Mouse (Mus musculus) hindbrain, embryonic 16.5 days (tissue): Measurements from ENCODE around the gene Fam180a. TPM values are rescaled to one million over a fixed set of nuclear protein-coding genes. Genes with fewer than 3 reads are reported as not detected.
"Not testable (repeated sequence)": the region's sequence is repeated elsewhere in the genome, so short reads cannot be mapped to it uniquely, and the experiment has no call there.

Experiments used
- ATAC-seq: fragments of 200-750 bp; cut with Nextera tagmentation; 2 replicates; pipeline ENCODE4 v1.8.0; 2017; ENCODE audit warnings: moderate TSS enrichment, moderate library complexity
- H3K27ac ChIP-seq: fragments of 300-500 bp; sonication (generic); 2 replicates; pipeline ENCODE4 v1.5.1; 2014; ENCODE audit warnings: low read depth, mild to moderate bottlenecking, control low read depth, low read length, moderate library complexity
- H3K27me3 ChIP-seq: fragments of 300-500 bp; sonication (generic); replicated peaks from 2 replicates; pipeline ENCODE4 v1.6.1; 2014; ENCODE audit warnings: low read length; ENCODE audit not compliant: control insufficient read depth, insufficient read depth
- H3K36me3 ChIP-seq: fragments of 300-500 bp; sonication (generic); 2 replicates; pipeline ENCODE4 v1.6.1; 2014; ENCODE audit warnings: mild to moderate bottlenecking, low read length, moderate library complexity, mixed read lengths; ENCODE audit not compliant: control insufficient read depth, insufficient read depth
- H3K4me1 ChIP-seq: fragments of 300-500 bp; sonication (generic); 2 replicates; pipeline ENCODE4 v1.6.1; 2014; ENCODE audit warnings: low read depth, low read length; ENCODE audit not compliant: control insufficient read depth, insufficient read depth
- H3K4me2 ChIP-seq: fragments of 300-500 bp; sonication (generic); 2 replicates; pipeline ENCODE4 v1.6.1; 2014; ENCODE audit warnings: mild to moderate bottlenecking, low read length, control low read depth, moderate library complexity
- H3K4me3 ChIP-seq: fragments of 300-500 bp; sonication (generic); 2 replicates; pipeline ENCODE4 v1.5.1; 2014; ENCODE audit warnings: mild to moderate bottlenecking, low read length, control low read depth, moderate library complexity
- H3K9ac ChIP-seq: fragments of 300-500 bp; sonication (generic); 2 replicates; pipeline ENCODE4 v1.6.1; 2014; ENCODE audit warnings: low read depth, mild to moderate bottlenecking, control low read depth, low read length, moderate library complexity
- H3K9me3 ChIP-seq: fragments of 300-500 bp; sonication (generic); 2 replicates; pipeline ENCODE4 v1.6.1; 2014; ENCODE audit warnings: mild to moderate bottlenecking, low read length, moderate library complexity; ENCODE audit not compliant: control insufficient read depth
- WGBS: fragments of 180-500 bp; shearing (Covaris S2); extraction: QIAGEN DNeasy Blood & Tissue Kit; methylation state at CpG from one replicate; pipeline ENCODE4 v1.1.7; 2014; 5-methylcytosine and 5-hydroxymethylcytosine counted together
- polyA plus RNA-seq: library from polyadenylated mRNA; unstranded; fragments of >200 nt; fragmentation: Nextera tagmentation; extraction: Ambion mirVana; gene quantifications from 2 replicates; pipeline ENCODE4 v1.2.1, GENCODE M21; 2015

The Fam180a gene
- polyA plus RNA-seq = 2.3 and 2.4 TPM in 2 replicates

DNA sequence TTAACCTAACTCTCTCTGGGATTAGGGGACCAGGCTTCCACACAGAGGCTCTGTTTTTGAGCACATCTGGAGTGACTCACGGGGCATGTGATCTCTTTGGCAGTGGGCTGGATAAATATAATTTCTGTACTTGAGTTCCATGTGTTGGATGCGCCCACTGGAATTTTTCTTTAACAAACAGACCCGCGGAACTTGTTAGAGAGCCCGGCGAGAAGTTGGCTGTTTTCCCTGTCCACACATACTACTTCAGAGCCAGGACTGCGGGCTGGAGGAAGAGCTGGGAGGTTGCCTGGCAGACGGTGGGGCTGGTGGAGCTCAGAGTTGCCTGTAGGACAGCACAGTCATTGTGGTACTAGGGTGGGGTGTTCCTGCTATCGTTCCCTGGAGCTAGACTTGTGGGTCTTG is at the start of gene Fam180a:
TSS of gene Fam180a (minus strand) at position 31 of the 405 bp plus-strand sequence.
- no peak for ATAC-seq
- no peak within 1 kb of the TSS for H3K4me2 ChIP-seq
- H3K27ac ChIP-seq = no peak within 1 kb of the TSS
- no peak within 1 kb of the TSS for H3K9ac ChIP-seq
- WGBS = 74% methylated on average over 9 of the region's 9 CpGs
- no peaks in the 10 kb centered on the region for H3K27me3 ChIP-seq
- H3K4me1 ChIP-seq = no peaks in the 10 kb centered on the region
- no peak within 1 kb of the TSS for H3K4me3 ChIP-seq
- H3K9me3 ChIP-seq = no peaks in the 10 kb centered on the region
- no peaks in the 10 kb centered on the region for H3K36me3 ChIP-seq

DNA sequence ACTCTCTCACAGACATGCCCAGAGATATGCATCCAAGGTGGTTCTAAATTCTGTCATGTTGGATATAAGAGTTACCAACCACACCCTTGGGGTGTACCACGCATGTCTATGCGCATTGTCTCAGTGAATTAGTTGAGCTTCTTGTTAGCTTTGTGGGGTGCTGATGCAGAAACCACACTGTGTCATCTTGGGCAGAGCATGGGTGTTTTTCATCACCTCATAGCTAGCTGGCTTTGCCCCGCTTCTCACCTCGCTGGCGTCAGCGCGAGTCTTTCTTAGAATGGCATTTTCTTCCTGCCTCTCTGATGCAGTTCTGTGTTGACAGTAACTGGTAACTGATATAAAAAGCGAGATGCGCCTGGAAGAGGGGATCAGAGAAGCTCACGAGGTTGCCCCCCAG is 48.1 kb upstream of the Fam180a start:
- H3K27ac ChIP-seq = no peak overlapping the region
- H3K36me3 ChIP-seq = no peaks in the 10 kb centered on the region
- no peaks in the 10 kb centered on the region for H3K27me3 ChIP-seq
- no peak overlapping the region for H3K4me2 ChIP-seq
- H3K4me1 ChIP-seq = no peaks in the 10 kb centered on the region
- no peak overlapping the region for H3K4me3 ChIP-seq
- ATAC-seq = no peak
- WGBS = 91% methylated on average over 10 of the region's 10 CpGs
- no peaks in the 10 kb centered on the region for H3K9me3 ChIP-seq
- H3K9ac ChIP-seq = no peak overlapping the region

DNA sequence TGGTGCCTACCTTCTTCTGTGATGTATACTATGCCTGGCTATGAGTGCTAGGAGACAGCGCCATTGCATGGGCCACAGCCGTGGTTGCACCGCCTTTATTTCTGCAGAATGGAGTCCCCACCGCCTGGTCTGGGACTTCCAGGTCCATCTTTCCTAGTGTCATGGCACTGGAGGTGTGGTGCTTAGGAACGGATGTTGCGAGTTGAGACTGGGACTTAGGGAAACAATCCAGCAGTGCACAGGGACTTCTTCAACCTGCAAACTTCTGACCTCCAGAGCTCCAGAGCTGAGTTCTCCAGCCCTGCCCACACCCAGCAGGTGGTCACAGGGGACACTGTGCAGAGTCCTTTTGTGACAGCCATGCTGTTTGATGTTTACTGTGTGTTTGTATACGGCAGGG is 44.4 kb upstream of the Fam180a start:
- Histone ChIP-seq H3K9ac (no peak overlapping the region), H3K27me3 (no peaks in the 10 kb centered on the region), H3K27ac (no peak overlapping the region), H3K4me2 (no peak overlapping the region), H3K4me3 (no peak overlapping the region), H3K4me1 (no peaks in the 10 kb centered on the region), H3K9me3 (0 out of 2 replicates have a peak, but pooled peaks cover 3% of the 10 kb centered on the region), H3K36me3 (no peaks in the 10 kb centered on the region)
- WGBS = 92% methylated on average over 7 of the region's 7 CpGs
- no peak for ATAC-seq

DNA sequence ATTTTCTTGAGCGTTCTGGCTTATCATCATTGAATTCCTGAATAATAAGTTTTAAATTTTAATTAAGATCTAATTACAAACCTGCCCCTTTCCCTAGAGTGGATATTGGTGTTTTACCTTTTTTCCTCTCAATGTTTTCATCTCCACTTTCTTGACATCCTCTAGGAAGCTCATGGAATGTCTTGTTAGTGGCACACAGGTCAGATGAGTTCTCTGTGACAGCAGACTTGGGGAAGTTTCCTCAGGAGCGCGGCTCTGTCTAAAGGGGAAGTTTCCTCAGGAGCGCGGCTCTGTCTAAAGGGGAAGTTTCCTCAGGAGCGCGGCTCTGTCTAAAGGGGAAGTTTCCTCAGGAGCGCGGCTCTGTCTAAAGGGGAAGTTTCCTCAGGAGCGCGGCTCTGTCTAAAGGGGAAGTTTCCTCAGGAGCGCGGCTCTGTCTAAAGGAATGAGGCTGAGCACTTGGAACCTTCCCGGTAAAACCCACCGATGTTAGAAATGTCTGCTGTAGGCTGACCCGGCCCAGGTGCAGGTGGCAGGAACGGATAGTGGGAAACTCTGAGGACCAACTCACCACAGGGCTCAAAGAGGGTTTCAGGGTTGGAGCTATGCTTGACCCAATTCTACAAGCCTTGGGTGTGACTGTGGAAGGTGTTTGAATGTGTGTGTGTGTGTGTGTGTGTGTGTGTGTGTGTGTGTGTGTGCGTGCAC is 43.8 kb upstream of the Fam180a start:
- H3K9ac ChIP-seq, H3K9me3 ChIP-seq, ATAC-seq, H3K36me3 ChIP-seq, H3K4me2 ChIP-seq, H3K4me1 ChIP-seq, H3K27ac ChIP-seq, H3K27me3 ChIP-seq, H3K4me3 ChIP-seq: not testable (repeated sequence)
- WGBS = 91% methylated on average over 15 of the region's 18 CpGs

DNA sequence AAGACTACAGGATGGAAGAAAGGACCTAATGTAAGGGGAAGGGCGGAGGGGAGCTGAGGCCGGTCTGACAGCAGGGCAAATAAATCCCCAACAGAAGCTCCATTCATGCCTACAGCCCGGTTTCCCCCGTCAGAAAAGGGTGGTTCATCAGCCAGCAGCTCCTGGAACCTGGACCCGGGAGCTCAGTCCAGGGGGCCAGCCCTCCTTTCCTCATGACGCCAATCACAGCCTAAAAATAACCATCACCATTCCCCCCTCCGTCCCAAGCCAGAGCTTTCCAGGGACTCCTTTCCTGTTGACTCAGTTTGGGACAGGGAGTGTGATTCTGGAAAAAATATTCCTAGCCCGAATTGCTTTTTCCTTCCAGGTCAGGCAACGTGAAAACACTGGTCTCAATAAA is 36.7 kb upstream of the Fam180a start:
- ATAC-seq = no peak
- WGBS = 69% methylated on average over 9 of the region's 9 CpGs
- no peaks in the 10 kb centered on the region for H3K36me3 ChIP-seq
- no peak overlapping the region for H3K9ac ChIP-seq
- no peak overlapping the region for H3K4me3 ChIP-seq
- no peak overlapping the region for H3K4me2 ChIP-seq
- H3K9me3 ChIP-seq = 0 out of 2 replicates have a peak, but pooled peaks cover 3% of the 10 kb centered on the region
- no peak overlapping the region for H3K27ac ChIP-seq
- no peaks in the 10 kb centered on the region for H3K4me1 ChIP-seq
- no peaks in the 10 kb centered on the region for H3K27me3 ChIP-seq

DNA sequence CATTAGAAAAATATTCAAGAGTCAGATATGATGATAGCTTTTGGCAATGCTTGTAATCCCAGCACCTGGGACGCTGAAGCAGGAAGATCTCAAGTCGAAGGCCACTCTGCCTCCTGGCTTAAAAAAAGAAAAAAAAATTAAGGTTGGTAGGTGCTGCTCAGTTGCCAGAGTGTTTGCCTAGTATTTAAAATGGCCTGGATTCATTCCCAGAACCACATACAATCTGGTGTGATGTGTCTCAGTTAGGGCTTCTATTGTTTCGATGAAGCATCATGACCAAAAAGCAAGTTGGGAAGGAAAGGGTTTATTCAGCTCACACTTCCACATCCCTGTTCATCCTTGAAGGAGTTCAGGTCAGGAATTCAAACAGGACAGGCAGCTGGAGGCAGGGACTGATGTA is 29.4 kb upstream of the Fam180a start:
- no peak for ATAC-seq
- WGBS = 84% methylated on average over 3 of the region's 3 CpGs
- H3K27ac ChIP-seq = no peak overlapping the region

DNA sequence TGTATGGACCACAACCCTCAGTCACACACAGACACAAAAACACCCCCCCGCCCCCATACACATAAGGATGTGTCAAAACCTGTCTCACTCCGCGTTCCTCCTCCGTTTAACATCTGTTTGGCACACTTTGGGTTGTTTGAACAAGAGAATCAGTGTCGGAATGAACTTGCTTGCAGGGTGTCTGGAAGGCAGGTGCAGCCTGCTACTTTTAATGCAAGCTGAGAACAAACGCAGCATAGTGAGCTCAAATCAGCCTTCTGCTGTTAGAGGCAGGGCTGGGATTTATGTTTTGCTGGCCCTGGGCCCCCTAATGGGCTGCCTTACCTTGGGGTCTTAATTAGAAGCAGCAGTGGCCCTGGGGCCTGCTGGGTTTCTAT is 28.7 kb upstream of the Fam180a start:
- Histone ChIP-seq H3K9ac (no peak overlapping the region), H3K27ac (no peak overlapping the region), H3K36me3 (no peaks in the 10 kb centered on the region), H3K4me3 (no peak overlapping the region), H3K9me3 (no peaks in the 10 kb centered on the region), H3K4me1 (peaks cover 4% of the 10 kb centered on the region), H3K27me3 (no peaks in the 10 kb centered on the region), H3K4me2 (no peak overlapping the region)
- 12% methylated on average over 6 of the region's 6 CpGs for WGBS
- ATAC-seq = peak; percentile 57; the same call in 1 of the 2 replicates

More for the DNA sequence above, 29.4 kb upstream of the Fam180a start:
- H3K4me3 ChIP-seq = no peak overlapping the region
- H3K9ac ChIP-seq = no peak overlapping the region
- peaks cover 4% of the 10 kb centered on the region for H3K4me1 ChIP-seq
- no peak overlapping the region for H3K4me2 ChIP-seq
- H3K27me3 ChIP-seq = no peaks in the 10 kb centered on the region
- no peaks in the 10 kb centered on the region for H3K9me3 ChIP-seq
- no peaks in the 10 kb centered on the region for H3K36me3 ChIP-seq

DNA sequence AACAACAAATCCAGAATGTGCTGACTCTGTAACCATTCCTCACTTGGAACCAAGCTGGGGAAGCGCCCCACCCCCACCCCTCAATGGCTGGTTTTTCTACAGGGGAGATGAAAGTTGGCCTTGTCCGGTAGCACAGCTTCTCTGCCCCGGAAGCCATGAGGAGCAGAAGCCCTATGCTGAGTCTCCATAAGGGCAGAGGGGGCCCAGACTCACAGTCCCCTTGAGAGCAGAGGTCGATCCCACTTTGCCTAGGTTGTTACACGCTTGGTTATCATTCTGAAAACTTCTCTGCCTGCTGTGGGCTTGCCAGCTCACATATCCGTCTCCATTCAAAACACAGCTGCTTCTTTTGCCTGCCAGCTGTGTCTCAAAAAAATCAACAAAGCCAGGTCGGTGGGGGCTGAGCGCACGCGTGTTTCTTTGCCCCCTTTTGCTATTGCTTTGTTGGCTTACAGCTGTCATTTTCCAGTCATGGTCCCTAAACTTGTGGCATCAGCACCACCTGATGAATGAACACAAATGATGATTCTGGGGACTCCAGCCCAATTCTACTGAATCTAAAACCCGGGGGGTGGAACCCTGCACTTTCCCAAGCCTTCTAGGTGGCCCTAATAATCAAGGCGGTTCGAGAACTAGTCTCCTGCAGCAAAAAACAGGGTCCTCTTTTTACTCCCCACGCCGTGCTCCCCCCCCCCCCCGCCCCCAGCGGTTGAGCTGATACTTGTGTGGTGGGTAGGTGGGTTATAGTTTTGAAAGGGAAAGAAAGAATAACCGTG is 28.1 kb upstream of the Fam180a start:
- Histone ChIP-seq H3K4me3 (no peak overlapping the region), H3K4me2 (peak overlapping the region; percentile 4; the same call in 1 of the 2 replicates), H3K27me3 (no peaks in the 10 kb centered on the region), H3K36me3 (no peaks in the 10 kb centered on the region), H3K4me1 (peaks cover 4% of the 10 kb centered on the region), H3K27ac (no peak overlapping the region), H3K9ac (no peak overlapping the region), H3K9me3 (no peaks in the 10 kb centered on the region)
- ATAC-seq = no peak
- 7% methylated on average over 18 of the region's 18 CpGs for WGBS

DNA sequence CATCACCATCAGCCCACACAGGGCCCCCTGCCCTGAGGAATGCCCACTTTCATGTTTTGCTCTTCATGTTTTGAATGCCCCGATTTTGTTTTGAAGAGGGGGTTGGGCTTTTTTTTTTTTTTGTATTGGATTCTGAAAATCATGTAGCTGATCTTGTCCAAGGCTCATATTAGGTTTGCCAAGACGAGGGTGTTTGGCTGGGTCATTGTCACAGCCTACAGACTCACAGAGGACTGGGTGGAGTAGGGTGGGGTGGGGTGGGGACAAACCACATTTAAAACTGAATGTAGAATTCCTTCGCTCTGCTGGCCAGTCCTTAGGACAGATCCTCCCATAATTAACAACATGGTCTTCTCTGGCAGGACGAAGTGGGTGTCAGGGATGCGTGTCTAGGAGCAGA is 27.5 kb upstream of the Fam180a start:
- Histone ChIP-seq H3K4me3 (no peak overlapping the region), H3K4me2 (no peak overlapping the region), H3K27ac (no peak overlapping the region), H3K4me1 (peaks cover 4% of the 10 kb centered on the region), H3K9me3 (no peaks in the 10 kb centered on the region), H3K9ac (no peak overlapping the region), H3K36me3 (no peaks in the 10 kb centered on the region), H3K27me3 (no peaks in the 10 kb centered on the region)
- no peak for ATAC-seq
- 62% methylated on average over 5 of the region's 5 CpGs for WGBS
